Mouse (Mus musculus) cerebellum, postnatal 14 days (tissue): ENCODE results near the gene Cdk11b.
"Not testable (repeated sequence)": the region's sequence is repeated elsewhere in the genome, so short reads cannot be mapped to it uniquely, and the experiment has no call there.

ENCODE experiments used
- DNase-seq, 2 experiments: peaks; one replicate each; pipeline ENCODE4 v3.0.0; 2021; ENCODE audit warnings: mixed read lengths in 2 of 2

Gene Cdk11b

DNA sequence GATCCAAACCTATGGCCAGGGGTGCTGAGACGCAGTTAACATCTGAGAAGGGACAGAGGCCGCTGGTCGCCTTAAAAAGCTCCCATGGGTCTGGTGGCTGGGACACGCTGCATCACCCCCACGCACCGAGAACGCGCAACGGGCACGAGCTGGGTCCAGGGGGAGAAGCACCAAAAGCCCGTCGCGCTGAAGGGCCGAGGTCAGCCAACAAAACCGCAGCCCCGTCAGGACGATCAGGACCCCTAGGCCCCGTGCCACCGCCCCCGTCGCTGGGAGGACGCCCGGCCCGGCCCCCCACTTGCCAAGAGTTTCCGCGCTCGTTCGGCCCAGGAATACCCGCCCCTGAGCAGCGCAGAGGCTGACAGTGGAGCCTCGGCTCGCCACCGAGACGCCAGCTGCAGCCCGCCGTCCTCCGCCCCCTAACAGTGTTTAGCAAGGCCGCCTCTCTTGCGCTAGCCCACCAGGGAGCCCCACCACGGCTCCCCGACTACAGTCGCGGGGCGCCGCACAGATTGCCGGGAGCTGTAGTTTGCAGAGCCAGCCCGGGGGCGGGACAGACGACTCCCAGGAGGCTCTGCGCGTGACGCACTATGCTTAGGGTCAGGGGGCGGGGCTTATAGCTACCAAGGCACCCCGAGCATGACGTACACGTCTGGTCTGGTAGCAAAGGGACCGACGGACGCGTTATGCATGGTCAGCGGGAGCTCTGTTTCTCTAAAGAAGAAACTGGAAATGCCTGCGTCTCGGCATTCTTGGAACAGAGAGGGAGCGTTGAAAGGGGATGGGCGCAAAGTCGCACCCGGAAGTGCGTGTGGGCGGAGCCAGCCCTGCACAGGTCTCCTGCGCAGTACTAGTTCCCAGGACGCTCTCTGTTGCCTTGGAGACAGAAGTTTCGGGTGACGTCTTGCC is 44.3 kb downstream of the Cdk11b start, which contains the start of gene Mib2:
TSS of gene Mib2 (minus strand) at position 510 of the 909 bp plus-strand sequence.
- peak; percentile 98 for DNase-seq

DNA sequence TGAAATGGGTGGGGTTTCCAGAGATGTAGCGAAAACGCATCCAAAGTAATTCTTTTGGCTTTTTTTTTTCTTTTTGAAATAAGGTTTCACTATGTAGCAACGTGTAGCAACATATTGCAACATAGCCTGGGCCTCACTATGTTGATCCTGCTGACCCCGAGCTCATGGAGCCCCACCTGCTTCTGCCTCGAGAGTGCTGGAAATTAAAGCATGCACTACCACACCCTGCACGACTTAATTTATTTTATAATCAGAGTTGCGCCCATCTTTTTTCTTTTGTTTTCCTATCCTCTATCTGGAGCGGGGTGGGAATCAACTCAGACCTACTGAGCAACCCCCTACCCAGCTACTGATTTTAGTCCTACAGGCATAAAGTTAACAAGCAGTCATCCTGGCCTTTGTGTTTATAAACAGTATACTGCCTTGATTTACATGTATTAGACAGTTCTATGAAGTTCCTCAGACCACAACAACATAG is 45.0 kb downstream of the Cdk11b start:
- DNase-seq: no peak

DNA sequence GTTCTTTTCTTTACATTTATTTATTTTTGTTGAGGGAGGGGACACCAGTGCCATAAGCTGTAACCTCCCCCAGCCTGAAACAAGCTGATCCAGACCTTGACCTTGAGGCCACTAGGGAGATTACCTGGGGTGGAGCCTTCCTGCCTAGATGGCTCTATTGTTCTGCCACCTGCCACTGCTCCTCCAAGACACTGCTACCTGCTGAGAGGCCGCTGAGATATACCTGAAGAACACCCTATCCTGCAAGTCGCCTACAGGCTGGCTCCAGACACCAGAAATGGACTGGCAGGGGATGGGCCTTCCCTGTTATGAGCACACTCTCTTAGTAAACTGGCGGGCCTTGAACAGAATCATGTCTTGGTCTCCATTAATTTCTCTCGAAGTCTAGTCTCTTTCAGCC is 45.6 kb downstream of the Cdk11b start:
- DNase-seq: not testable (repeated sequence)

DNA sequence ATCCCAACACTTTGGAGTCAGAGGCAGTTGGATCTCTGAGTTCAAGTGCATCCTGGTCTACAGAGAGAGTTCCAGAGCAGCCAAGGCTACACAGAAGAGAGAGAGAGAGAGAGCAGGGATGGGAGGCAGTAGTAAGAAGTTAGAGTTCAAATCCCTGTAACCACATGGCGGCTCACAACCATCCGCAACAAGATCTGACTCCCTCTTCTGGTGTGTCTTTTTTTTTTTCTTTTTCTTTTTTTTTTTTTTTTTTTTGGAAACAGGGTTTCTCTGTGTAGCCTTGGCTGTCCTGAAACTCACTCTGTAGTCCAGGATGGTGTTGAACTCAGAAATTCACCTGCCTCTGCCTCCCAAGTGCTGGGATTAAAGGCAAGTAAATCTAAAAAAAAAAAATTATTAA is 47.4 kb downstream of the Cdk11b start:
- DNase-seq: no peak

DNA sequence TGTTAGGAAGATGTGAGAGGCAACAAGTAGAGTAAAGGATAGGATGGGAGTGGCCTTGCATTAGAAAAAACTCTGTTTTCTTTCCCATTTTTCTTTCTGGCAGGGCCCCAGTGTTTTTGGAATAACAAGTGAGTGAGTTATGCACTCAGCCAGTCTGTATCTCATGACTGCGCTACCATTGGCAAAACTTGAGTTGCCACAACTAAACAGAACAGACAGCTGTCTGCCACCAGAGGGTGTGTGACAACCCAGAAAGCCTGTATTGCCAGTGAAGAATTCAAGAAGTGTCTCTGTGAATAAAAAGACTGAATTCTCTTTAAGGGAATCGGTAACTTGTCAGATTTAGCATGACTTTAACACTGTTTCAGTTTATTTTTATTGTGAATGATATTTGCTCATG is 51.3 kb downstream of the Cdk11b start:
- peak; percentile 57 to 60 for DNase-seq

- DNase-seq: not testable (repeated sequence)
Measured at GRCm38 (mm10) chr4:155683670-155684277, 59.1 kb downstream of the Cdk11b start.

DNA sequence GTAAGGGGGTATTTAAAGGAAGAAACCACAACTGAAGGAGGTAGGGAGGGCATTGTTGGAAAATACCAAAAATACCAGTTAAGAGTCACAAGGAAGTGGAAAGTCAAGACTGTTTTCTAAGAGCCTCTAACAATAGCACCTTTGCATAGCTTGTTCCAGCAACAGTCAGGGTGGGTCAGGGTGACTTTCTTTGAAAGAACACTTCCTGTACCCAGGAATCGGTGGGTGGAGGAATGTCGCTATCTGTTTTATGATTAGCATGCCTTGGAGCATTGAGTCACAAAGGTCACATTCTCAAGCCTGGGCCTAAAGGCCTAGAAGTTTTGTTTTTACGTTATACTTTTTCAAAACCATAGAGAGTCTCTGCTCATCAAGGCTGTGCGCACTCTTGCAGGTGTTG is 63.1 kb downstream of the Cdk11b start:
- not testable (repeated sequence) for DNase-seq

DNA sequence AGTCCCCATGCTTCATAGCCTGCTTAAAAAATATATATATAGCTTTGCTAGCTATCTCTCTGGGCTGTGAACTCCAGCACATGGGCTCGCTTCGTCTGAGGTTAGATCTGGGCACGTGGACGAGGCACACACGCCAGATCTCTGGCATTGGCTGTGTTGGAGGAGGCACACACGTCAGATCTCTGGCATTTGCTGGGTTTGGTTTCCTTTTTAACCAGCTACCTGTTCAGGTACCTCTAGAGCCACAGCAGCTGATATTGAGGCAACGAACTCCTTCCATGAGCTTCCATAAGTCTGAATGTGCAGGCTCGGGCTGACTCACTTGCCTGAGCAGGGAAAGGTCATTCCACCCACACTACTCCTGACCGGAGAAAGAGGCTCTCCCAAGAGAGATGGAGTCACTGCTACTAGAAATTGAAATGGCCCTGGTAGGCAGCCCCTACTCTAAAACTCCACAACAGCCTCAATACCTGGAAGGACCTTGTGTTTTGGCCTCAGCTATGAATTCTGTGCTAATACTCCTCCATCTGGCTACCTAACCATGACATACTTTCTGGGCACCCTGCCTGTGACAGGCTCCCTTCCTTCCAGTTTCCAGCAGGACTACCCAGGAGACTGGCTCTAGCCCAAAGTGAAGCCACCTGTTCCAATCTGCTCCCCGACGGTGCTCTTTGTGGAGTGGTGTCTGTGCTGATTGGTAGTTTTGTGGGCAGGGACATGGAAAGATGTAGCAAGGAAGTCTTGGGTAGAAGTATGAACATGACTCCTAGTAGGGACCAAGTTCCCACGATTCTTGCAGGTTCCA is 66.1 kb downstream of the Cdk11b start:
- peak; percentile 99 for DNase-seq

GRCm38 (mm10) chr4:155692421-155692820 is 67.8 kb downstream of the Cdk11b start:
- DNase-seq: no peak

DNA sequence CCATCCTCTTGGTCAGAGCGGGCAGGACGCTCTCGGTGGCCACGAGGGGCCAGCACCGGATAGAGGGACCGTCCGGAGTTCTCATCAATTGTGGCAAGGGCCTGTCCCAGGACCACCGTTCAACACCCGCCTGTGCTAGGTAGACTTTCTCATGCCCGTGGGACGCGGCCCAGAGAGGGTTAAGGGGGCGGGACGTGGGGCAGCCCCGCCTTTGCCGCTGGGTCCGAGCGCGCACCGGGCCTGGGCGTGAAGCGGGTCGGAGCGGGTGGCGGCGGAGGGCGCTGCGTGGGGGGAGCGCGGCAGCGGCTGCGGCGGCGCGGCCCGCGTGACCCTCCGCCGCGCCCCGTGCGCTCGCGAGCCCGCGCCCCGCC is 69.4 kb downstream of the Cdk11b start, which contains the start of gene Fndc10:
TSS of gene Fndc10 (plus strand) at position 232 of the 371 bp plus-strand sequence.
- DNase-seq: peak; percentile 89 to 90

- DNase-seq: peak; percentile 75 to 78
Measured at GRCm38 (mm10) chr4:155694482-155695401, 70.1 kb downstream of the Cdk11b start.

- peak in 1 of 2 experiments; percentile 32 for DNase-seq
Measured at GRCm38 (mm10) chr4:155695531-155696062, 70.9 kb downstream of the Cdk11b start.

- peak; percentile 54 to 58 for DNase-seq
Measured at GRCm38 (mm10) chr4:155696261-155697255, 71.9 kb downstream of the Cdk11b start.
